Mouse (Mus musculus): ENCODE measurements around the gene Six5. TPM values are rescaled to one million over a fixed set of nuclear protein-coding genes. Genes with fewer than 3 reads are reported as not detected.

Six5 gene
- total RNA-seq, 2 experiments from 2014 or later: 2.0 to 2.7 TPM

DNA sequence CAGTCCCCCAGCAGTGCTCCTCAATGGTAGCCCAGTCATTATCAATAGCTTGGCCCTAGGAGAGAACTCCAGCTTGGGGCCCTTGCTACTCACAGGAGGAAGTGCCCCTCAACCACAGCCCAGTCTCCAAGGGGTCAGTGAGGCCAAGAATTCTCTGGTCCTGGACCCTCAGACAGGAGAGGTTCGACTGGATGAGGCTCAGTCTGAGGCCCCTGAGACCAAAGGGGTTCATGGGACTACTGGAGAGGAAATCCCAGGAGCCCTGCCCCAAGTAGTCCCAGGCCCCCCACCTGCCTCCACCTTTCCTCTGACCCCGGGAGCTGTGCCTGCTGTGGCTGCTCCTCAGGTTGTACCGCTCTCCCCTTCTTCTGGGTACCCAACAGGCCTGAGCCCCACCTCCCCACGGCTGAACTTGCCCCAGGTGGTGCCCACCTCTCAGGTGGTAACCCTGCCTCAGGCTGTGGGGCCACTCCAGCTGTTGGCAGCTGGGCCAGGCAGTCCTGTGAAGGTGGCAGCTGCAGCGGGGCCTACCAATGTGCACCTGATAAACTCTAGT, 2.1 kb downstream of the Six5 start:
- DNase-seq: no peak

DNA sequence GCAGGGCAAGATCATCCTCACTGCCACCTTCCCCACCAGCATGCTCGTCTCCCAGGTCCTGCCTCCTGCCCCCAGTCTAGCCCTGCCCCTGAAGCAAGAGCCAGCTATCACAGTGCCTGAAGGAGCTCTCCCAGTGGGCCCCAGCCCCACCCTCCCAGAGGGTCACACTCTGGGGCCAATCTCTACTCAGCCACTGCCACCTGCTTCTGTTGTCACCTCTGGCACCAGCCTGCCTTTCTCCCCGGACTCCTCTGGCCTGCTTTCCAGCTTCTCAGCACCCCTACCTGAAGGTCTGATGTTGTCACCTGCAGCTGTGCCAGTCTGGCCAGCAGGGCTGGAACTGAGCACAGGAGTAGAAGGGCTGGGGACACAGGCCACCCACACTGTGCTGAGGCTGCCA, 2.8 kb downstream of the Six5 start:
- DNase-seq: no peak

DNA sequence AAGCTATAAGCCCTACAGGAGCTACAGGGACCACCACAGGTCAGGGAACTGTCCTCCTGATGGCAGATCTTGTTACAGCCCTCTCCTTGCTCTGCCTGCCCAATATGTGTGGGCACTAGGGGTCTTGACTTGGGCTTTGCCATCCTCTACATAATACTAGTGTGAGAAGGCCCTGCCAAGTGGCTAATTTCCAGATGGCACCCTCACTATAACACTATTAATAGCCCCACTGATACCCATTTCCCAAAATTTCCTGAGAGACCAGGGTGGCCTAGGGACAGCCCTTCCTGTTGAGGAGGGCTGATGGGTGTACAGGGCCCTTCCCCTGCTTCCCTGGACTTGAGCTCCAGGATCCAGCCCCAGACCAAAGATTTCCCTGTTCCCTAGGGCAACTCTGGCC, 3.5 kb downstream of the Six5 start:
- no peak for DNase-seq

DNA sequence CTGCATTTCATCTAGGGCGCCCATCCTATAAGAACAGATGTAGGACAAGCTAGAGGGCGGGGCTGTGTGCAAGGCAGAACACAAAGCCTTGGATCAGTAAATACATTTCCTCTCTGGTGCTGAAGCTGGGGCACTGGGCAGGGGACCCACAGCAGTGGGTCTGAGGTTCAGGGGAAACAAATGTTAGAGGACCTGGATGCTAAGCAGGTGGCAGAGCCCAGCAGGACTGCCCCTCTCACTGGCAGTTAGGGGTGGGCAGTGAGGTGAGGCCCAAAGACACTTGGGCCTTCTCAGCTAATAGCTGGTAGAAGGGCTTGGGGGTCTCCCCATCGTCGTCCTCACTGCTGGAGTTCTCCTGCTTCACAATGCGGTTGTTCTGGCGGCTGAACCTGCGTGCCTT, 4.4 kb downstream of the Six5 start:
- no peak for DNase-seq

DNA sequence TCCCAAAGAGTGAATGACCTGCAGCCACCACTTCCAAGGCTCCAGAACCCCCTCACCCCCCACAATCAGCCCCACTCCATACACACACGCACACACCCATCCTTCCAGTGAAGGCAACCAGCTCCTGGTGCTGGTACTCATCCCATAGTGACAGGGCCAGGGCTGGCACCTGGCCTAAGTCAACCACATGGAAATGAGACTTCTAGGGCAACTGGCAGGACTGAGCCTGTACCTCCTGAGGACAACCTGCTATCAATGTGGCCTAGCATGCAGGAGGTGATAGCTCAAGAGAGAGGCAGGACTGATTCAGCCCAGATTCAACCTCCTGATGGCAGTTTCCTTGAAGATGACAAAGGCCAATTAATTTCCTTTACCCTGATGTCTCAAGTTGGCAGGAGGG, 5.9 kb downstream of the Six5 start:
- DNase-seq: peak; percentile 4

DNA sequence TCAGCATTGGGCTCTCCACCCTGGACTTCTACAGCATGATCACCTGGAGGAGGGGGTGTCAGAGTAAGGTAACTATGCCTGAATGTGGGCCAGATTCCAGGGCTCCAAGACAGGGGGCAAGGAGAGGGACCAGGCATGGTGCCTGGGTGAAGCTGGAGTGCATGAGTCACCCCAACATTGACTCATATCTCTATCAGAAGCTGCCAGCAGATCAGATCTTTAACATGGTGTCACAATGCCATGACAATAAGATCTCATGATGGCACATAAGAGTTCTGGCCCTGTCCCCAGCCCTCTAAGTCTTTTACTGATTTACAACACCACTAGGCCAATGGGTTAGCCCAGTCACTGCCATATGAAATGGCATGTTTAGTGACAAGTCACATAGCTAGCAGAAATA, 9.3 kb downstream of the Six5 start:
- DNase-seq: no peak

DNA sequence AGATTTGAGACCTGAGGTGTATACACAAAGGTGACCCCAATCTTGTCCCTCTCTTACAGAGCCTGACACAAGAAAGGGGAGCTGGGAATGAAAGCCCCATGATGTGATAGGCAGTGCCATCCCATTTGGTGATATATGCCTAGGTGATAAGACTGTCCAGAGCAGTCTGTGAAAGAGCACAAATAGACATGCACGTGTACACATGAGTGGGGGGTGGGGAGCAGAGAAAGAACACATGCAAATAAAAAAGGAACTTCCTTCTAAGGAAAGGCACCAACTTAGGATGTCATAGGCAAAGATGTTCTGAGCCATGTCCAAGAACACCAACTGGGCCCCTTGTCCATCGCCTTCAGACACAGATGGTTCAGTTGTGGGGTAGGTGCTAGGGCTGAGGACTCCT, 10.1 kb downstream of the Six5 start:
- no peak for DNase-seq

DNA sequence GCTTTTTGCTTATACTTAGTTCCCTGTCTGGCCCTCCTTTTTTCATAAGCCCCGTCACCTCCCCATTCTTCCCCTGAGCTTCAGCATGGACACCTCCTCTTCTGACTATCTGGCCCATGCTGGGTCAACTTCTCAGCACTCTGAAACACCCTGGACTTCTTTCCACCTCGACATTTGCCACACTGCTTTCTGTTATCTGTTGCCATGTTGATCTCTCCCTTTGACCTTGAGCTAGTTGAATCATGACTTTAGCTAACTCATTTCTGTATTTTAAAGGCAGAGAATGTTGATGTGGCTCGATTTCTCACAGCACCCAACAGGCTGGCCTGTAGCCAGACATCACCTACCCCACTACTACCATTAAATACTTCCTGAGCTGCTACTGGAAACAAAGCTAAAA, 13.0 kb downstream of the Six5 start:
- DNase-seq: no peak

DNA sequence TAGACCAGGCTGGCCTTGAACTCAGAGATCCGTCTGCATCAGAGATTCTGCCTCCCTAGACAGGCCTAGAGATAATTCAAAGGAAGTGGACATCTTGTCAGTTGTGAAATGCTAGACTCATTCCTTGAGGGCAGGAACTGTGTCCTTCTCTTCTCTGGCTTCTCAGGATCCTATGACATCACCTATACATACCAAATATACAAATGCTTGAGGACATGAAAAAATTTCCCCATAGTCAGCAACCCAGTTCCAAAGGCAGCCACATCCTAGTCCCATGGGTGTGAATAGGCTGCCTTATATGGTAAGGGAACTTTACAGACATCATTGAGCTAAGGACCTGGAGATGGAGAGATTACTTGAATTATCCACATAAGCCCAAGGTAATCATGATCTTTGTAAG, 15.2 kb downstream of the Six5 start:
- no peak for DNase-seq

DNA sequence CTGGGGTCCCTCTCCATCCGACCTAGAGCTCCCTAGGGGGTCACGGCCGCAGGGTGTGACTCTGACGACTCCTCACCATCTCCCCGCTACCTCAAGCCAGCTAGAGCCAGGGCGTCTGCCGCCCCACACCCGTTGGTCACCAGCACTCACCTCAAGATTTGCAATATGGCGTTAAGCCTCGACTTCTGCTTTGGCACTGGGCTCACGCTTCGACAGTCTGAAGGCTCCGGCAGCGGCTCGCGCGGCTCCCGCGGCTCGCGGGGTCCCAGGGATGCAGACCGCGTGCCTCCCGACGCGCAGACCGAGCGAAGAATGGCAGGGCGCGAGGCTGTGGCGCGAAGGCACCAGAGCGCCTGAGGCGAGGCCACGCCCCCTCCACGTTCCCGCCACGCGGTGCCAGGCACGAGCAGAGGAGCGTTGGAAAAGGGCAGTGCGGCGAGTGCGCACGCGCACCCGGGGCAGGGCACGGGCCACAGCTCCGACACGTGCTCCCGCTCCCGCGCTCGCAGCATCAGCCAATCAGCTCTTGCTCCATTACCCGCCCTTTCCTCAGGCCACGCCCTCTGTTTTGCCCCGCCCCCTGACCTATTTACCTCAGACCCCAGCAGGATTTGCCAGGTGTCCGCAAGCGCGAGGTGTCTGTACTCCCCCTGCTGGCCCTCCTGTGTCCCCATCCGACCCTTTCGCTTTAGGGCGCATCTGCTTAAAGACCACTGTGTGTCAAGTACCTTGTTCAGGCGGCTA, 23.8 kb downstream of the Six5 start, which contains the start of gene Gm4969:
Gene Gm4969 (minus strand): TSS at position 341 of the 744 bp plus-strand sequence.
- DNase-seq: peak; percentile 56

DNA sequence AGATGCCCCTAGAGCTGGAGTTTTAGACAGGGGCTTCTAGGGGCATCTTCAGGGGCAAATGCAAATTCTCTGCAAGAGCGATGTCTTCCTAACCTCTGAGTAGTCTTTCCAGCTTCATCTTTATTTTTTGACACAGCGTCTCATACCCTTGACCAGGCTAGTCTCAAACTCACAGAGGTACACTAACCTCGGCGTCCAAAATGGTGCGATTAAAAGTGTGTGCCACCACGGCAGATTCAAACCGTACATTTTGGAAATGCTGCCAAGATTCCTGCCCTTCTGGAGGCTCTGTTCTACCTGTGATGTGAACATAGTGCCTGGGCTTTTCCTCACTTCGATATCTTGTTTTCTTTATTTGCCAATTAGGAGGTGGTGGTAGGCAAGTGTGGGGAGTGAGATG, 24.7 kb downstream of the Six5 start:
- DNase-seq: no peak

DNA sequence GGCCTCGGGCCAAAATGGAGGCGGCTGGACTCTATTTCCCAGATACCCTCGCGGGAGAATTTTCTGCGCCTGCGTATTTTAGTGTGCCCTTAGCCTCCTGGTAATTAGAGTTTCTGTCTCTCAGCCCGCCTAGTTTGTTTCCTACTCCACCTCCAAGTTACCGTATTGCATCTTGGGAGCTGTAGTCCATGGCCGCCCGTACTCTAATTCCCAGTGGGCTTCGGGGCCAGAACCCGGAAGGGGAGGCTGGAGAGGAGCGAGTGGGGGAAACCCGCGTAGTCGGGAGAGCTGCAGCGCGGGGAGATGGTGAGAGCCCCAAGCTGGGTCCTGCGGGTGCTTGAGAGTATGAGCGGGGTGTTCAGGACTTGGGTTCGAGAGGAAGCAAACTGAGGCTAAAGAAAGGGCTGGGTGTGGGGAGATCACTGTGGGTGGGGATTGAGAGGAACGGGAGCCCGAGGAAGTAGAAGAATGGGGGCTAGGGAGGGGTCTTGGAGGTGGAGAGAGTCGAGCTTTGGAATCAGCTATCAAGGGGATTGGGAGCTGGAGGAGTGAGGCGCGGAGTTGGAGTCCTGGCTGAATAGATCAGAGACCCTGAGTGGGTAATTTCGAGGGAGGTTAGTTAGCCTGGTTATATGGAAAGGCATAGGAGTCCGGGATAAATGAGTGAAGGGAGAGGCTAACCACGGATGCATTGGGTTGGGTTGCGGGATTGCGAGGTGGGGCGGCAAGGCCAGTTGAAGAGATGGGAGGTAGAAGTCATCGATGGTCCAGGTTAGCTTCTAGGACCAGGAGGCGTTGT, 25.4 kb downstream of the Six5 start, which contains the start of gene Fbxo46:
Gene Fbxo46 (plus strand): TSS at position 229 of the 799 bp plus-strand sequence.
- peak; percentile 95 for DNase-seq

DNA sequence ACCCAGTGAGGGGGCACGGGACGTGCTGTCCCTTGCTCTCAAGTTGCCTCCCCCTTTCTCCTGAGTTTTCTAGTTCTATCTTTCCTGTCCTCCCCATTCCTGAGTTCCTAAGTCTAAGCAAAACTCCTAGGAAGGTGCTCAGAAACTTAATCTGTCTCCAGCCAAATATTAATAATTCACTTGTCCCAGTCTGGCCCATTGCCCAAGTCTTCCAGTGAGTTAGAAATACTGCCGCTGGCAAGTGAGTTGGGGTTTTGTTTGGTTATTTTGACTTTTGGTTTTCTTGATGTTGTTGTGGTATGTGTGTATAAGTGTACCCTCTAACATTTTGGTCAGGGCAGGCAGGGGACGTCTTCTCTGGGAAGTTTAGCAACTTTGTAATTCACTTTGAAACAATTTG, 27.3 kb downstream of the Six5 start:
- DNase-seq: no peak

DNA sequence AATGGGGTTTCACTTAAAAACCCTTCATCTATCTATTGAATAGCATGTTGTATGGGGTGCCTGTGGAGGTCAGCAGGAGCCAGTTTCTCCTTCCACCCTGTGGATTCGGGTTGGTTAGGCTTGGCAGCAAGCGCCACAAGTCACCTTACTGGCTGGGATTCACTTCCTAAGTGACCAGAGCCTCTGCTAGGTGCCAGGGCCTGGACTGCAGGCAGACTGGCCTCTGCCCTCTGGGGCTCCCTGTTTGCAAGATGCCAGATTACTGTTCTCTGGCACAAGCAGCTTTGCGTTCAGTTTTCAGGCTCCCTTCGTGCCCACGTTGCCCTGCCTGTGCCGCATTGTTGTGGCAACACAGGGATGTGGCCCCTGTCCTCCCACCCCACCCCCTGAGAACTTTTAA, 30.3 kb downstream of the Six5 start:
- DNase-seq: no peak

DNA sequence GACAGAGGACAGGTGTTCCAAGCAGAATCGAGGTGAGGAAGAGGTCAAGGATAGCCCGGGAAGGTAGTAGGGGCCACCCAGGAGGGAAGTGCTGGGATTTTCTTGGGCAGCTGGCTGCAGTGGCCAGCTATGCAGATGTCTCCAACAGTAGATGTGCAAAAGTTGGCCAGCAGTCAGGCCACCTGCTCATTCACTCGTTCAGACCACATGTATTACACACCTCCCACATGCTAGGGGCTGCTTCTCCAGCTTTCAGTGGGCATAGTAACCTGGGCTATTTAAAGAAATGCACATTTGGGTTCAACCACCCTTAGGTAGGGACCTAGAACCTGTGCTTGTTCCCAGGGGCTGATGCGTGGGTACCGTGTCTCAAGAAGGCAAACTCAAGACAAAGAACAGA, 33.4 kb downstream of the Six5 start:
- DNase-seq: no peak

DNA sequence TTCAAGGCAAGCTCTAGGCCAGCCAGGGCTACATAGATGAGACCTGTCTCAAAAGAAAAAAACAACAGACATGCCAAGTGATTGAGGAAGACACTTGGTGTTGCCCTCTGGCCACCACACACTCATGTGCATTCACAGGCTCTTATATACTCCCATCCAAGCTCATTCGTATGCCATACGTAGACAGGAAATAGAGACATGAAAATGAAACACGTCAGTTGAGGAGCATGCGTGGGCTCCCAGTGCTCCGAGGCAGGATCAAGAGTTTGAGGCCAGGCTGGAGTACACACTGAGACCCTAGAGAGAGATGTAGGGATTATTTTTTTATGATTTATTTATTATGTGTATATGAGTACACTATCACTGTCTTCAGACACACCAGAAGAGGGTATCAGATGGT, 35.0 kb downstream of the Six5 start:
- no peak for DNase-seq

DNA sequence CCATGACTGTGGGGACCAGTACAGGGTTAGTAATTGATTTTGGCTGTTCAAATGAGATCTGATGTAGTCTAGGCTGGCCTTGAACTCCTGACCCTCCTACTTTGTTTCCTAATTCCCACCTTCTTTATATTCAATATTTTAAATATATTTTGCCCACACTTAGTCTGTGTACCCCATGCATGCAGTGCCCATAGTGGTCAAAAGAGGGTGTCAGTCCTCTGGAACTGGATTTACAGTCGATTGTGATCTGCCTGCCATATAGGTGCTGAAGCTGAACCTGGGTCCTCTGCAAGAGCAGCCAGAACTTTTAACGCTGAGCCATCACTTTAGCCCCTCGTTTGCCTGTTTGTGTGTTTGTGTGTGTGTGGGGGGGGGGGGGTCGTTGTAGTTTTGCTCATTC, 36.3 kb downstream of the Six5 start:
- no peak for DNase-seq

DNA sequence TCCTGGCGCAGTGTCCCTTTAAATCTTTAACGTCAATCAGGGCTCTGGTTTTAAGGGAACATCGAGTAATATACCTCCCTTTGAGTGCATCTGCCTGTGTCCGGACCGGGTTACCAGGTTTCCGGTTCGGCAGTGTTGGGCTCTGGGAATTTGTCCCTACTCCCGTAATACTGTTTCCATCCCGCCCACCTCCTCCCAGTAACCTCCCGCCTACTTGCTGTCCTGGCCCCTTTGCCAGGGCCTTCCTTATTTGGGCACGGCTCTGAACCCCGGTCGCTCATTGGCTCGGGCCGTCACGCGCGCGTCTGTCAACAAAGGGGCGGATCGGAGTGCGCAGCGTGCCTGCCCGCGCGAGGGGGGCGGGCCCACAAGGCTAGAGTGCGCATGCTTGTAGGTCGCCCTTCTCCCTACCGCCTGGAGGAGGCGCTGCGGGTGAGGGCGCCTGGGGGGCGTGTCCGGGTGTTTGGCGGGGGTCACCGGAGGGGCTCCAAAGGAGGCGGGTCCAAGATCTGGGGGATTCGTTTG, 37.0 kb downstream of the Six5 start:
- DNase-seq: peak; percentile 99

DNA sequence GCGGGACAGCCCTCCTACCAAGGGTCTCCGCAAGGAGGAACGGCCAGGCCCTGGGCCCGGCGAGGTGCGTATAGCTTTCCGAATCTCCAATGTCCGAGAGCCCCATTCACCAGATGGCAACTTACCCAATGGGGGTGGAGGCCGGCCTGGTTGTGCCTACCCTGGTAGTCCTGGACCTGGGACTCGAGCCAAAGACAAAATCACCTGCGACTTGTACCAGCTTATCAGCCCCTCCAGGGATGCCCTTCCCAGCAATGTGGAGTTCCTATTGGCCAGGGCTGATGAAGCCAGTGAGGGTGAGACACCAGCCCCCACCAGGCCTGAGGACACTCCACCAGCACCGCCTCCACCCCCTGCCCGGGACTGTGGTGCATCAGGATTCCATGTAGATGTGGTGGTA, 41.8 kb downstream of the Six5 start:
- no peak for DNase-seq

DNA sequence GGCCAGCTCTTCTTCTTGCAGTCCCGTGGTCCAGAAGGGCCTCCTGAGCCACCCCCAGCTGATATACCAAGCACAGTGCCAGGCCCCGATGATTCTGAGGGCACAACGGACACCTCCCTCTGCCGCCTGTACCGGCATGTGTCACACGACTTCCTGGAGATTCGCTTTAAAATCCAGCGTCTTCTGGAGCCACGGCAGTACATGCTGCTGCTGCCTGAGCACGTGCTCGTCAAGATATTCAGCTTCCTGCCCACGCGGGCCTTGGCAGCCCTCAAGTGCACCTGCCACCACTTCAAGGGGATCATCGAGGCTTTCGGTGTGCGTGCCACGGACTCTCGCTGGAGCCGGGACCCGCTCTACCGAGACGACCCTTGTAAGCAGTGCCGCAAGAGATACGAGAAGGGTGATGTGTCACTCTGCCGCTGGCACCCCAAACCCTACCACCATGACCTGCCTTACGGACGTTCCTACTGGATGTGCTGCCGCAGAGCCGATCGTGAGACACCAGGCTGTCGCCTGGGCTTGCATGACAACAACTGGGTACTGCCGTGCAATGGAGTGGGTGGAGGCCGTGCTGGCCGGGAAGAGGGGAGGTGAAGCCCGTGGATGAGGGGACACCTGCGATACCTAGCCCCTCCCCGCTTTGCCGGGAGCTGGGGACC, 42.4 kb downstream of the Six5 start:
- DNase-seq: no peak

DNA sequence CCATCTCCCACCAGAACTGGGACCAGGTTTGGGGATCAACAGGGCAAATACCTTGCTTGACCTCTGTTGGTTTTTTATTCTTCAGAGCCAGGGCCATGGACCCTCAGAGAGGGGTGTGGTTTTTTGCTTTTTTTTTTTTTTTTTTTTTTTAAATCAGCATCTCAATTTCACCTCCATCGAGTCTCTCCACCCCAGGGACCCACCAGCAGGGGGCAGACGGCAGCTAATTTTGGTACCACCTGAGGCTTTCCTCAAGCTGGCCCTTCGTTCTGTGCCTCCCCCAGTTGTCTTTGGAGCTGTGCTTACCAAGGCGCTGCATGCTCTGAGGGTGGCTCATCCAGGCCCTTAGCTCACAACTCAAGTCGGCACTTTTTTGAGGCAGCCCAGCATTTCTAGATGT, 43.0 kb downstream of the Six5 start:
- DNase-seq: no peak

DNA sequence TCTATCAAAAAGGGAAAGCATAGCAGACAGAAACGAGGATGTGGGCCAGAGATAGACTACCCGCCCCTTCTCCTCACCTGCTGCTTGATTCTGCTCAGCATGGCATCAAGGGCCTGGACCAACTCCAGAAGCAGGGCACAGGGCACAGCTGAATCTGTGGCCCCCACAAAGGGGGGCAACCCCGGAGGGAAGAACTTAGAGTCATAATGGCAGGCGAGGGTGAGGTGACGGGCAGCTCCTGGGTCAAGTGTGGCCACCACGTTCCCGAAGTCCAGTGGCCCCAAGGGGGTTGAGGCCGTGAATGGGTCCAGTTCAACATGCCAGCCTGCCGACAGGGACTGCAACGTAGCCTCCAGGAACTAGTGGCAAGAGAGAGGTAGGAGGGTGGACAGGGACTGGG, 52.4 kb downstream of the Six5 start:
- no peak for DNase-seq

Data from gastrocnemius, postnatal 25 days (tissue).